Mouse (Mus musculus) embryonic facial prominence, embryonic 12.5 days (tissue): ENCODE results near the gene Polr3g. TPM values are rescaled to one million over a fixed set of nuclear protein-coding genes. Genes with fewer than 3 reads are reported as not detected.
"Not testable (repeated sequence)": the region's sequence is repeated elsewhere in the genome, so short reads cannot be mapped to it uniquely, and the experiment has no call there.

ENCODE experiments used
- ATAC-seq: fragments of 200-750 bp; cut with Nextera tagmentation; 2 replicates; pipeline ENCODE4 v1.8.0; 2017; ENCODE audit not compliant: insufficient number of reproducible peaks, insufficient read depth, low FRiP score, low TSS enrichment
- H3K27ac ChIP-seq: fragments of 300-500 bp; sonication (generic); 2 replicates; pipeline ENCODE4 v1.5.1; 2016; ENCODE audit warnings: mild to moderate bottlenecking
- H3K27me3 ChIP-seq: fragments of 300-500 bp; sonication (generic); 2 replicates; pipeline ENCODE4 v1.6.1; 2016; ENCODE audit warnings: mild to moderate bottlenecking, moderate library complexity
- H3K36me3 ChIP-seq: fragments of 300-500 bp; sonication (generic); 2 replicates; pipeline ENCODE4 v1.6.1; 2016; ENCODE audit warnings: mild to moderate bottlenecking
- H3K4me1 ChIP-seq: fragments of 300-500 bp; sonication (generic); 2 replicates; pipeline ENCODE4 v1.6.1; 2016
- H3K4me2 ChIP-seq: fragments of 300-500 bp; sonication (generic); replicated peaks from 2 replicates; pipeline ENCODE4 v1.6.1; 2016; ENCODE audit warnings: mild to moderate bottlenecking, moderate library complexity
- H3K4me3 ChIP-seq: fragments of 300-500 bp; sonication (generic); 2 replicates; pipeline ENCODE4 v1.5.1; 2016; ENCODE audit warnings: mild to moderate bottlenecking
- H3K9ac ChIP-seq: fragments of 300-500 bp; sonication (generic); 2 replicates; pipeline ENCODE4 v1.6.1; 2016; ENCODE audit warnings: mild to moderate bottlenecking, moderate library complexity
- H3K9me3 ChIP-seq: fragments of 300-500 bp; sonication (generic); 2 replicates; pipeline ENCODE4 v1.6.1; 2016; ENCODE audit warnings: mild to moderate bottlenecking, moderate library complexity
- WGBS: fragments of 180-500 bp; shearing (Covaris S2); methylation state at CpG from one replicate; pipeline ENCODE4 v1.1.7; 2016; 5-methylcytosine and 5-hydroxymethylcytosine counted together
- polyA plus RNA-seq: library from polyadenylated mRNA; unstranded; fragments of >200 nt; fragmentation: Nextera tagmentation; extraction: Ambion mirVana; gene quantifications from 2 replicates; pipeline ENCODE4 v1.2.1, GENCODE M21; 2016

Polr3g gene
- 17.2 and 17.5 TPM in 2 replicates for polyA plus RNA-seq

- H3K36me3 ChIP-seq = no peaks in the 10 kb centered on the region
- peak within 1 kb of the TSS; percentile 86 for H3K27ac ChIP-seq
- WGBS = under 1% methylated on average over 61 of the region's 61 CpGs
- ATAC-seq = peak; percentile 96
- H3K9me3 ChIP-seq = no peaks in the 10 kb centered on the region
- H3K27me3 ChIP-seq = peaks cover 2% of the 10 kb centered on the region; the same call in 1 of the 2 replicates
- no peaks in the 10 kb centered on the region for H3K4me1 ChIP-seq
- H3K4me2 ChIP-seq = peak within 1 kb of the TSS; percentile 100
- H3K9ac ChIP-seq = peak within 1 kb of the TSS; percentile 67
- peak within 1 kb of the TSS; percentile 81 for H3K4me3 ChIP-seq
Observed at GRCm38 (mm10) chr13:81710775-81711545, at the start of gene Polr3g, which contains the start of gene Mblac2. Polr3g (minus strand) TSS chr13:81711013. Mblac2 (plus strand) TSS chr13:81711341.

GRCm38 (mm10) chr13:81760379-81760778 is 49.6 kb upstream of the Polr3g start:
- no peak for ATAC-seq
- Histone ChIP-seq H3K4me2 (no peak overlapping the region), H3K4me1 (no peaks in the 10 kb centered on the region), H3K27ac (no peak overlapping the region), H3K9me3 (no peaks in the 10 kb centered on the region), H3K9ac (no peak overlapping the region), H3K27me3 (no peaks in the 10 kb centered on the region), H3K36me3 (no peaks in the 10 kb centered on the region), H3K4me3 (no peak overlapping the region)
- WGBS = 30% methylated on average over 3 of the region's 3 CpGs

GRCm38 (mm10) chr13:81757058-81757660 is 46.3 kb upstream of the Polr3g start:
- Histone ChIP-seq H3K9me3 (no peaks in the 10 kb centered on the region), H3K4me2 (no peak overlapping the region), H3K4me3 (no peak overlapping the region), H3K27ac (no peak overlapping the region), H3K27me3 (no peaks in the 10 kb centered on the region), H3K4me1 (no peaks in the 10 kb centered on the region), H3K9ac (no peak overlapping the region), H3K36me3 (no peaks in the 10 kb centered on the region)
- WGBS = 85% methylated on average over 5 of the region's 5 CpGs
- ATAC-seq = no peak

- Histone ChIP-seq H3K27ac (no peak overlapping the region), H3K4me3 (no peak overlapping the region), H3K36me3 (no peaks in the 10 kb centered on the region), H3K27me3 (no peaks in the 10 kb centered on the region), H3K9ac (no peak overlapping the region), H3K9me3 (no peaks in the 10 kb centered on the region), H3K4me1 (no peaks in the 10 kb centered on the region), H3K4me2 (no peak overlapping the region)
- WGBS = 100% methylated on average over 1 of the region's 1 CpGs
- no peak for ATAC-seq
Observed at GRCm38 (mm10) chr13:81755324-81755723, 44.5 kb upstream of the Polr3g start.

GRCm38 (mm10) chr13:81754878-81755277 is 44.1 kb upstream of the Polr3g start:
- Histone ChIP-seq H3K4me1 (no peaks in the 10 kb centered on the region), H3K27me3 (no peaks in the 10 kb centered on the region), H3K36me3 (no peaks in the 10 kb centered on the region), H3K4me2 (no peak overlapping the region), H3K9me3 (no peaks in the 10 kb centered on the region), H3K9ac (no peak overlapping the region), H3K4me3 (no peak overlapping the region), H3K27ac (no peak overlapping the region)
- ATAC-seq = 0 out of 2 replicates have a peak, but pooled peaks have one; percentile 35

- Histone ChIP-seq H3K4me1 (no peaks in the 10 kb centered on the region), H3K36me3 (no peaks in the 10 kb centered on the region), H3K9me3 (no peaks in the 10 kb centered on the region), H3K9ac (no peak overlapping the region), H3K4me2 (no peak overlapping the region), H3K27ac (no peak overlapping the region), H3K4me3 (no peak overlapping the region), H3K27me3 (no peaks in the 10 kb centered on the region)
- no peak for ATAC-seq
- WGBS = 46% methylated on average over 2 of the region's 2 CpGs
Observed at GRCm38 (mm10) chr13:81744092-81744396, 33.2 kb upstream of the Polr3g start.

GRCm38 (mm10) chr13:81743391-81744091 is 32.7 kb upstream of the Polr3g start:
- 45% methylated on average over 10 of the region's 10 CpGs for WGBS
- Histone ChIP-seq H3K4me1 (no peaks in the 10 kb centered on the region), H3K4me3 (no peak overlapping the region), H3K27ac (no peak overlapping the region), H3K4me2 (no peak overlapping the region), H3K36me3 (no peaks in the 10 kb centered on the region), H3K9me3 (no peaks in the 10 kb centered on the region), H3K27me3 (no peaks in the 10 kb centered on the region), H3K9ac (no peak overlapping the region)
- 0 out of 2 replicates have a peak, but pooled peaks have one; percentile 3 for ATAC-seq

- Histone ChIP-seq H3K9ac (no peak overlapping the region), H3K27me3 (no peaks in the 10 kb centered on the region), H3K27ac (no peak overlapping the region), H3K4me3 (no peak overlapping the region), H3K36me3 (no peaks in the 10 kb centered on the region), H3K4me2 (no peak overlapping the region), H3K4me1 (no peaks in the 10 kb centered on the region), H3K9me3 (no peaks in the 10 kb centered on the region)
- whole genome bisulfite sequencing = 55% methylated on average over 3 of the region's 3 CpGs
- no peak for ATAC-seq
Observed at GRCm38 (mm10) chr13:81740898-81741297, 30.1 kb upstream of the Polr3g start.

GRCm38 (mm10) chr13:81736606-81737005 is 25.8 kb upstream of the Polr3g start:
- no peaks in the 10 kb centered on the region for H3K27me3 ChIP-seq

GRCm38 (mm10) chr13:81730362-81730761 is 19.5 kb upstream of the Polr3g start:
- ATAC-seq = no peak
- WGBS = 92% methylated on average over 1 of the region's 1 CpGs
- H3K4me1 ChIP-seq = no peaks in the 10 kb centered on the region

More at GRCm38 (mm10) chr13:81736606-81737005, 25.8 kb upstream of the Polr3g start:
- H3K4me2 ChIP-seq = no peak overlapping the region
- H3K9ac ChIP-seq = no peak overlapping the region
- H3K4me3 ChIP-seq = no peak overlapping the region
- ATAC-seq = no peak
- no peaks in the 10 kb centered on the region for H3K4me1 ChIP-seq
- H3K36me3 ChIP-seq = no peaks in the 10 kb centered on the region
- H3K9me3 ChIP-seq = no peaks in the 10 kb centered on the region
- no peak overlapping the region for H3K27ac ChIP-seq
- WGBS = 88% methylated on average over 5 of the region's 5 CpGs

GRCm38 (mm10) chr13:81729102-81729501 is 18.3 kb upstream of the Polr3g start:
- Histone ChIP-seq H3K9me3 (no peaks in the 10 kb centered on the region), H3K4me1 (no peaks in the 10 kb centered on the region), H3K9ac (no peak overlapping the region), H3K4me2 (no peak overlapping the region), H3K4me3 (no peak overlapping the region), H3K27me3 (no peaks in the 10 kb centered on the region), H3K27ac (no peak overlapping the region), H3K36me3 (no peaks in the 10 kb centered on the region)
- 66% methylated on average over 4 of the region's 4 CpGs for WGBS
- no peak for ATAC-seq

More at GRCm38 (mm10) chr13:81730362-81730761, 19.5 kb upstream of the Polr3g start:
- Histone ChIP-seq H3K9ac (no peak overlapping the region), H3K27me3 (no peaks in the 10 kb centered on the region), H3K9me3 (no peaks in the 10 kb centered on the region), H3K4me3 (no peak overlapping the region), H3K36me3 (no peaks in the 10 kb centered on the region), H3K27ac (no peak overlapping the region), H3K4me2 (no peak overlapping the region)

- not testable (repeated sequence) for H3K4me1 ChIP-seq, H3K9me3 ChIP-seq, H3K4me3 ChIP-seq, H3K36me3 ChIP-seq, H3K27ac ChIP-seq, ATAC-seq, H3K9ac ChIP-seq, H3K4me2 ChIP-seq, H3K27me3 ChIP-seq
- 54% methylated on average over 12 of the region's 12 CpGs for WGBS
Observed at GRCm38 (mm10) chr13:81728141-81728540, 17.3 kb upstream of the Polr3g start.
